Mouse (Mus musculus): ENCODE results near the gene Stag3. TPM values are rescaled to one million over a fixed set of nuclear protein-coding genes. Genes with fewer than 3 reads are reported as not detected.

Stag3 gene
- polyA plus RNA-seq, 1 experiment, result 0.05 TPM

DNA sequence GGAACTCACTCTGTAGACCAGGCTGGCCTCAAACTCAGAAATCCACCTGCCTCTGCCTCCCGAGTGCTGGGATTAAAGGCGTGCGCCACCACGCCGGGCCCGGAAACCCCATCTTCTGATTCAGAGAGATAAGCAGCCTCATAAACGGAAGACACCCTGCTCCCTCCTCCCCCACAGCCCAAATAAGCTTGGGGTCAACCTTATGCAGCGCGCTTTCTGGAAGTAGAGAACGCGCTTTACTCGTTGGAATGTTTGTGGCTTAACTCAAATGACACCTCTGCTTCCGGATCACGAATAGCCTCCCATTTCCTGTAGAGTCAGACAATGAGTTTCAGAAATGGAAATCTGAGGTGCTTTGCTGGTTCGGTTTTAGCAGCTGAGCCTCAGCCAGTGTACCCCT, 789 bp downstream of the Stag3 start:
- H3ac ChIP-seq (ENCODE audit: control insufficient read depth, insufficient read length, low read depth), result no peak overlapping the region
- H3K4me3 ChIP-seq (ENCODE audit: insufficient read depth, poor library complexity, severe bottlenecking), result no peak overlapping the region

DNA sequence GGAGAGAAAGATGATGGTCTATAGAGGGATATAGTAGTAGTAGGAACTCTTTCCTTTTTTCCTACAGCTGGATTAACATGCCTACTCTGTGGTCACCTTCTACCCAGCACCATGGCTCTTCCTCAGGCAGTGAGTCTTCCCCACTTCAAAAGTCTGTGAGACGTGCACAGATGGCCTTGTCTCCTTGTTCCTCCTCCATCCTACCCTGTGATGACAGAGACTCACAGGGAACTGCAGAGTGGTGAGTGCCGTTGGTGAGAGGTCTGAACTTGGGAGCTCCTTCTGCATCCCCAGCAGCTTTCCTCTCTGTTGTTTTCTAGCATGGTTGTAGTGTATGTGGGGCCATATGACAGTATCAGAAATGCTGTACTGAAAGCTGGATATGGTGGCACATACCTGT, 1.8 kb downstream of the Stag3 start:
- TF ChIP-seq FOSL1 (IDR thresholded peaks at IDR 0.05; ENCODE audit: insufficient read depth, low read length, poor library complexity, severe bottlenecking) (no peak), USF1 (IDR thresholded peaks at IDR 0.05; ENCODE audit: low read depth) (no peak), MYOG (IDR thresholded peaks at IDR 0.05; ENCODE audit: control insufficient read depth, extremely low read depth, insufficient read length) (no peak), MAX (IDR thresholded peaks at IDR 0.05) (no peak), MYOD1 (IDR thresholded peaks at IDR 0.05; ENCODE audit: control insufficient read depth, insufficient read length, low read depth) (no peak), CTCF (IDR thresholded peaks at IDR 0.05; ENCODE audit: control insufficient read depth, insufficient read depth, insufficient read length) (no peak), CEBPB (IDR thresholded peaks at IDR 0.05; ENCODE audit: low read depth) (no peak)
- H3ac ChIP-seq (ENCODE audit: control insufficient read depth, insufficient read length, low read depth), result no peak overlapping the region

More for the DNA sequence above, 789 bp downstream of the Stag3 start:
- H3K36me3 ChIP-seq (ENCODE audit: control insufficient read depth, insufficient read depth), result no peaks in the 10 kb centered on the region
- TF ChIP-seq MAX (IDR thresholded peaks at IDR 0.05), result no peak
- no peak for TF ChIP-seq FOSL1 (IDR thresholded peaks at IDR 0.05; ENCODE audit: insufficient read depth, low read length, poor library complexity, severe bottlenecking)
- no peak for TF ChIP-seq CEBPB (IDR thresholded peaks at IDR 0.05; ENCODE audit: low read depth)
- TF ChIP-seq USF1 (IDR thresholded peaks at IDR 0.05; ENCODE audit: low read depth), result no peak
- no peak for TF ChIP-seq MYOD1 (IDR thresholded peaks at IDR 0.05; ENCODE audit: control insufficient read depth, insufficient read length, low read depth)
- TF ChIP-seq MYOG (IDR thresholded peaks at IDR 0.05; ENCODE audit: control insufficient read depth, extremely low read depth, insufficient read length), result no peak
- TF ChIP-seq CTCF (IDR thresholded peaks at IDR 0.05; ENCODE audit: control insufficient read depth, insufficient read depth, insufficient read length), result no peak
- no peaks in the 10 kb centered on the region for H3K79me3 ChIP-seq (ENCODE audit: low read depth)
- no peaks in the 10 kb centered on the region for H3K79me2 ChIP-seq (ENCODE audit: control insufficient read depth, insufficient read depth)
- no peaks in the 10 kb centered on the region for H3K27me3 ChIP-seq (ENCODE audit: control insufficient read depth, insufficient read depth, insufficient read length)

DNA sequence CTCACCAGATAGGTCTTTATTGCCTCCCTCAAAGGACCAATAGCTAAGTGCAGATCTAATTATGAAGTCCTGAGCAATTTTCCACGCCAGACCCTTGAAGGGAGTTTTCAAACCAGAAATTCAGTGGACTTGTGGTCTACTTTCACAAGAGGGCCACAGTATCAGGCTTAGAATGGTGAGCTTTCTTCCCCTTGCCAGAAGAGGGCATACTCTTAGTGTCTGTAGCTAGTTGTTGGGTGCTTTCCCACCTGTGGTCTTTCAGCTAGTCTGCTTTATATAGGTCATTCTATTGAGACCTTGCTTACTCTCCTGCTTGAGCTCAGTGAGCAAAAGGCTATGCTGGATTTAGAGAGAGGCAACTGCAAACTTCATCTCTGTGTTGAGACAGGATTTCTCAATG, 3.5 kb downstream of the Stag3 start:
- no peak for TF ChIP-seq CTCF (IDR thresholded peaks at IDR 0.05; ENCODE audit: control insufficient read depth, insufficient read depth, insufficient read length)
- no peak for TF ChIP-seq FOSL1 (IDR thresholded peaks at IDR 0.05; ENCODE audit: insufficient read depth, low read length, poor library complexity, severe bottlenecking)
- TF ChIP-seq MYOD1 (IDR thresholded peaks at IDR 0.05; ENCODE audit: control insufficient read depth, insufficient read length, low read depth), result no peak
- TF ChIP-seq CEBPB (IDR thresholded peaks at IDR 0.05; ENCODE audit: low read depth), result no peak
- TF ChIP-seq MAX (IDR thresholded peaks at IDR 0.05), result no peak
- no peak for TF ChIP-seq USF1 (IDR thresholded peaks at IDR 0.05; ENCODE audit: low read depth)
- no peak for TF ChIP-seq MYOG (IDR thresholded peaks at IDR 0.05; ENCODE audit: control insufficient read depth, extremely low read depth, insufficient read length)
- Histone ChIP-seq H3K4me3 (ENCODE audit: insufficient read depth, poor library complexity, severe bottlenecking) (no peak overlapping the region), H3K79me3 (ENCODE audit: low read depth) (no peaks in the 10 kb centered on the region), H3K36me3 (ENCODE audit: control insufficient read depth, insufficient read depth) (no peaks in the 10 kb centered on the region), H3K27me3 (ENCODE audit: control insufficient read depth, insufficient read depth, insufficient read length) (no peaks in the 10 kb centered on the region), H3K79me2 (ENCODE audit: control insufficient read depth, insufficient read depth) (no peaks in the 10 kb centered on the region), H3ac (ENCODE audit: control insufficient read depth, insufficient read length, low read depth) (no peak overlapping the region)

More for the DNA sequence above, 1.8 kb downstream of the Stag3 start:
- Histone ChIP-seq H3K79me2 (ENCODE audit: control insufficient read depth, insufficient read depth) (no peaks in the 10 kb centered on the region), H3K79me3 (ENCODE audit: low read depth) (no peaks in the 10 kb centered on the region), H3K36me3 (ENCODE audit: control insufficient read depth, insufficient read depth) (no peaks in the 10 kb centered on the region), H3K4me3 (ENCODE audit: insufficient read depth, poor library complexity, severe bottlenecking) (no peak overlapping the region), H3K27me3 (ENCODE audit: control insufficient read depth, insufficient read depth, insufficient read length) (no peaks in the 10 kb centered on the region)

DNA sequence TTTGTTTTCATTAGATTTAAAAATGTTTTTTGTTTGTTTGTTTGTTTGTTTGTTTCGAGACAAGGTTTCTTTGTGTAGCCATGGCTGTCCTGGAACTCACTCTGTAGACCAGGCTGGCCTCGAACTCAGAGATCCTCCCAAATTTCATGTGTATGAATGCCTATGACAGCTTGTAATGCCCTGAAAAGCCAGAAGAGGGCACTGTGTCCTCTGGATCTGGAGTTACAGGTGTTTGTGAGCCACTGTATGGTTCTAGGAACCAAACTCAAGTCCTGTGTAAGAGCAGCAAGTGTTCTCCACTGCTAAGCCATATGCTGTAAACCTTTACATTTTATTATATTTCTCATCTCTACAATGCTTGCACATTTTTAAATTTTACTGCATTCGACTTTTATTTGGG, 7.8 kb downstream of the Stag3 start:
- Histone ChIP-seq H3K79me2 (ENCODE audit: control insufficient read depth, insufficient read depth) (no peaks in the 10 kb centered on the region), H3K79me3 (ENCODE audit: low read depth) (no peaks in the 10 kb centered on the region), H3K4me3 (ENCODE audit: insufficient read depth, poor library complexity, severe bottlenecking) (no peak overlapping the region), H3K36me3 (ENCODE audit: control insufficient read depth, insufficient read depth) (no peaks in the 10 kb centered on the region), H3ac (ENCODE audit: control insufficient read depth, insufficient read length, low read depth) (no peak overlapping the region), H3K27me3 (ENCODE audit: control insufficient read depth, insufficient read depth, insufficient read length) (no peaks in the 10 kb centered on the region)
- no peak for TF ChIP-seq FOSL1 (IDR thresholded peaks at IDR 0.05; ENCODE audit: insufficient read depth, low read length, poor library complexity, severe bottlenecking)
- TF ChIP-seq MYOD1 (IDR thresholded peaks at IDR 0.05; ENCODE audit: control insufficient read depth, insufficient read length, low read depth), result no peak
- no peak for TF ChIP-seq USF1 (IDR thresholded peaks at IDR 0.05; ENCODE audit: low read depth)
- TF ChIP-seq MAX (IDR thresholded peaks at IDR 0.05), result no peak
- no peak for TF ChIP-seq CTCF (IDR thresholded peaks at IDR 0.05; ENCODE audit: control insufficient read depth, insufficient read depth, insufficient read length)
- TF ChIP-seq MYOG (IDR thresholded peaks at IDR 0.05; ENCODE audit: control insufficient read depth, extremely low read depth, insufficient read length), result no peak
- TF ChIP-seq CEBPB (IDR thresholded peaks at IDR 0.05; ENCODE audit: low read depth), result no peak

DNA sequence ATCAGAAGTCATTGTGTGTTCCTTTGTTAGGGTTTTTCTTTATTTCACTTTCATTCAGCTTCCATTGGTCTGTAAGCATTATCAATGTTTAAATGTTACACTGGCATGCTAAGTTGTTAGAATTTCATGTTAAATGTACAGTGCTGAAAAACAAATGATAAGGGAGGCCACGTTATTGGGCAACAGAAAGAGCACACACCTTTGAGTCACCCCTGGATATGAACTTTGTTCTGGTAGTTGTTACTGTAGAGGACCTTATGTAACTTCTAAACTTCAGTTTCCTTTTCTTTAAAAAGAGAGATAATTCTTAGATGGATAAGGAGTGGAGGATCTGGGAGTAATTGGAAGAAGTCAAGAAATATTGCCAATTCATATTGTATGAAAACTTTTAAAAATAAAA, 11.6 kb downstream of the Stag3 start:
- Histone ChIP-seq H3K4me3 (ENCODE audit: insufficient read depth, poor library complexity, severe bottlenecking) (no peak overlapping the region), H3K79me2 (ENCODE audit: control insufficient read depth, insufficient read depth) (no peaks in the 10 kb centered on the region), H3K79me3 (ENCODE audit: low read depth) (no peaks in the 10 kb centered on the region), H3ac (ENCODE audit: control insufficient read depth, insufficient read length, low read depth) (no peak overlapping the region), H3K27me3 (ENCODE audit: control insufficient read depth, insufficient read depth, insufficient read length) (no peaks in the 10 kb centered on the region), H3K36me3 (ENCODE audit: control insufficient read depth, insufficient read depth) (no peaks in the 10 kb centered on the region)
- no peak for TF ChIP-seq MAX (IDR thresholded peaks at IDR 0.05)
- TF ChIP-seq FOSL1 (IDR thresholded peaks at IDR 0.05; ENCODE audit: insufficient read depth, low read length, poor library complexity, severe bottlenecking), result no peak
- TF ChIP-seq MYOD1 (IDR thresholded peaks at IDR 0.05; ENCODE audit: control insufficient read depth, insufficient read length, low read depth), result no peak
- TF ChIP-seq CEBPB (IDR thresholded peaks at IDR 0.05; ENCODE audit: low read depth), result no peak
- TF ChIP-seq MYOG (IDR thresholded peaks at IDR 0.05; ENCODE audit: control insufficient read depth, extremely low read depth, insufficient read length), result no peak
- no peak for TF ChIP-seq CTCF (IDR thresholded peaks at IDR 0.05; ENCODE audit: control insufficient read depth, insufficient read depth, insufficient read length)
- TF ChIP-seq USF1 (IDR thresholded peaks at IDR 0.05; ENCODE audit: low read depth), result no peak

DNA sequence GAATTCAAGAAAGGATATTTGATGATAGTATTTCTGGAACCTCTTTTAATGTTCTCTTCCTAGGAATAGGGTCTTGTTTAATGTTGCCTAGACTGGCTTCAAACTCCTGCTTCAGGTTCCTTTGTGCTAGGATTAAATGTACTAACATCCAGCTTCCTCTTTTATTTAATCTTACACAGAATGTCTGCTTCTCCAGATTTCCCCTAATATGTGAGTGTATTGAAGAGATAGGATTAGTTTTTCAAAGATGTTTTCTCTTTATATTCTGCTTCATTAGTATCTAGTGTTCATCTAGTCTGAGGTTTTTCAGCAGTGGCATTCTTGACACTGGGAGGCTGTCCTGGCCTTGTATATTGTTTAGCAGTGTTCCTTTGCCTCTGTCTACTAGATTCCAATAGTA, 14.1 kb downstream of the Stag3 start:
- peaks cover 5% of the 10 kb centered on the region for H3K27me3 ChIP-seq (ENCODE audit: control insufficient read depth, insufficient read depth, insufficient read length)
- no peaks in the 10 kb centered on the region for H3K36me3 ChIP-seq (ENCODE audit: control insufficient read depth, insufficient read depth)
- H3K4me3 ChIP-seq (ENCODE audit: insufficient read depth, poor library complexity, severe bottlenecking), result no peak overlapping the region
- no peak overlapping the region for H3ac ChIP-seq (ENCODE audit: control insufficient read depth, insufficient read length, low read depth)
- no peaks in the 10 kb centered on the region for H3K79me2 ChIP-seq (ENCODE audit: control insufficient read depth, insufficient read depth)
- H3K79me3 ChIP-seq (ENCODE audit: low read depth), result no peaks in the 10 kb centered on the region
- no peak for TF ChIP-seq USF1 (IDR thresholded peaks at IDR 0.05; ENCODE audit: low read depth)
- TF ChIP-seq FOSL1 (IDR thresholded peaks at IDR 0.05; ENCODE audit: insufficient read depth, low read length, poor library complexity, severe bottlenecking), result no peak
- no peak for TF ChIP-seq MYOG (IDR thresholded peaks at IDR 0.05; ENCODE audit: control insufficient read depth, extremely low read depth, insufficient read length)
- TF ChIP-seq CTCF (IDR thresholded peaks at IDR 0.05; ENCODE audit: control insufficient read depth, insufficient read depth, insufficient read length), result no peak
- TF ChIP-seq MYOD1 (IDR thresholded peaks at IDR 0.05; ENCODE audit: control insufficient read depth, insufficient read length, low read depth), result no peak
- TF ChIP-seq MAX (IDR thresholded peaks at IDR 0.05), result no peak
- TF ChIP-seq CEBPB (IDR thresholded peaks at IDR 0.05; ENCODE audit: low read depth), result no peak
